20 mouse cellular contexts compared by ENCODE assay signal in the genomic region with DNA sequence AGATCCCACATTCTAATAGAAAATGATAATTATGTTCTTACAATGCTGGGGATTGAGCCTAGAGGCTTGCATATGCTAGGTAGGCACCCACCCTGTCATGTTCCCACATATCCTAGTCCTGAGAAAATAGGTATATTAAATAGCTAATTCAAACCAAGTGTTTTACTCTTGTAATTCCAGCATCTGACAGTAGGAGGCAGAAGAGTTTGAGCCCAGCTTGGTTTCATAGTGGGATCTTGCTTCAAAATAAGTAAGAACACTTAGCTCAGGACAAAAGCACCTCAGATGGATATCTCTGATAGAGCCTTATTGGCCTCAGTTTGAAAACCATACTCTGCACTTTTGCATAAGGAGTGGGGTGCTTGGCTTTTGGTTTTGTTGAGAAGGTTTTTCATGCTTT. TPM values are rescaled to one million over a fixed set of nuclear protein-coding genes. Genes with fewer than 3 reads are reported as not detected.
DNase-seq lines count a peak whose midpoint lies in the region; ATAC-seq and TF ChIP-seq lines count a peak whose summit lies in the region.
"Had no signal": no experiment of that assay in that cellular context is flagged by ENCODE, and none has a peak within 500 bp of the region (broad histone marks: within the 10 kb centered on the region; RNA-seq: fewer than 3 reads in every experiment).

No protein-coding gene starts in this region.

- H3K4me1 ChIP-seq in liver, embryonic 14.5 days (replicated peaks; ENCODE audit: control insufficient read depth in 2 of 2, insufficient read depth in 2 of 2, low read length in 1 of 2), result no peaks in the 10 kb centered on the region
- no peaks in the 10 kb centered on the region for H3K4me1 ChIP-seq in liver, embryonic 11.5 days (replicated peaks; ENCODE audit: control insufficient read depth, insufficient read depth, low read length)
- no peaks in the 10 kb centered on the region for H3K4me1 ChIP-seq in kidney, adult 2 months (ENCODE audit: control insufficient read depth, insufficient read depth, low read length)
- H3K4me1 ChIP-seq: liver, embryonic 15.5 days; midbrain, embryonic 15.5 days; neural tube, embryonic 12.5 days had no signal

- H3K27ac ChIP-seq in liver, embryonic 14.5 days, result no peak overlapping the region
- no peak overlapping the region for H3K27ac ChIP-seq in liver, embryonic 11.5 days (ENCODE audit: low read depth, low read length)
- H3K27ac ChIP-seq in kidney, adult 2 months (ENCODE audit: insufficient read depth, low read depth, low read length), result no peak overlapping the region
- H3K27ac ChIP-seq: forebrain, embryonic 15.5 days; kidney, embryonic 15.5 days; liver, embryonic 15.5 days; midbrain, embryonic 15.5 days; neural tube, embryonic 12.5 days had no signal

- no peak overlapping the region for H3K4me2 ChIP-seq in liver, embryonic 14.5 days (ENCODE audit: low read depth)
- no peak overlapping the region for H3K4me2 ChIP-seq in liver, embryonic 11.5 days
- H3K4me2 ChIP-seq: forebrain, embryonic 15.5 days; kidney, embryonic 15.5 days; liver, embryonic 15.5 days; midbrain, embryonic 15.5 days; neural tube, embryonic 12.5 days had no signal

- no peak overlapping the region for H3K9ac ChIP-seq in liver, embryonic 14.5 days (replicated peaks)
- no peak overlapping the region for H3K9ac ChIP-seq in liver, embryonic 11.5 days (ENCODE audit: low read depth, low read length)
- H3K9ac ChIP-seq: forebrain, embryonic 15.5 days; kidney, embryonic 15.5 days; liver, embryonic 15.5 days; midbrain, embryonic 15.5 days; neural tube, embryonic 12.5 days had no signal

- H3K27me3 ChIP-seq in liver, embryonic 14.5 days (ENCODE audit: control insufficient read depth, insufficient read depth, low read length), result no peaks in the 10 kb centered on the region
- no peaks in the 10 kb centered on the region for H3K27me3 ChIP-seq in liver, embryonic 11.5 days (replicated peaks; ENCODE audit: control insufficient read depth, insufficient read depth, low read length)
- no peaks in the 10 kb centered on the region for H3K27me3 ChIP-seq in kidney, adult 2 months (replicated peaks; ENCODE audit: control insufficient read depth, insufficient read depth, low read length)
- H3K27me3 ChIP-seq: forebrain, embryonic 15.5 days; kidney, embryonic 15.5 days; liver, embryonic 15.5 days; midbrain, embryonic 15.5 days; neural tube, embryonic 12.5 days had no signal

- no peaks in the 10 kb centered on the region for H3K36me3 ChIP-seq in liver, embryonic 14.5 days (replicated peaks; ENCODE audit: control insufficient read depth, insufficient read depth, low read depth)
- H3K36me3 ChIP-seq in liver, embryonic 11.5 days (ENCODE audit: control insufficient read depth, insufficient read depth, low read length), result no peaks in the 10 kb centered on the region
- no peaks in the 10 kb centered on the region for H3K36me3 ChIP-seq in kidney, adult 2 months (ENCODE audit: control insufficient read depth, insufficient read depth, low read length)
- H3K36me3 ChIP-seq: forebrain, embryonic 15.5 days; liver, embryonic 15.5 days; midbrain, embryonic 15.5 days; neural tube, embryonic 12.5 days had no signal

- DNase-seq in liver, embryonic 14.5 days (ENCODE audit: low read depth in 3 of 3, low spot score in 3 of 3), result no peak
- DNase-seq in liver, embryonic 11.5 days (ENCODE audit: low spot score), result no peak
- peak; percentile 19 for DNase-seq in CD4-positive helper T cell, adult 2 months (ENCODE audit: low read depth, low spot score)
- peak; percentile 58 for DNase-seq in ES-CJ7 (ENCODE audit: low read depth, low spot score)
- peak; percentile 60 for DNase-seq in induced T-regulatory cell, adult 2 months (ENCODE audit: low read depth)
- DNase-seq in natural killer cell, adult 2 months (ENCODE audit: low spot score in 2 of 2), result no peak
- DNase-seq in kidney, adult 2 months, result no peak
- DNase-seq: adrenal gland, adult 8-10 months; cerebellum, adult 11 months; cerebellum, postnatal 36 days; right cerebral cortex, postnatal 14 days had no signal

- TF ChIP-seq CTCF in liver, embryonic 14.5 days (IDR thresholded peaks at IDR 0.05; ENCODE audit: low read depth), result peak; percentile 38; the same call in 1 of the 2 replicates
- no peak for TF ChIP-seq CTCF in kidney, adult 2 months (conservative IDR thresholded peaks at IDR 0.05; ENCODE audit: insufficient read depth, insufficient read length, low read depth, low read length)

- H3K9me3 ChIP-seq in liver, embryonic 14.5 days (ENCODE audit: control insufficient read depth, low read length), result no peaks in the 10 kb centered on the region
- H3K9me3 ChIP-seq in liver, embryonic 11.5 days (ENCODE audit: control insufficient read depth, low read length), result no peaks in the 10 kb centered on the region
- H3K9me3 ChIP-seq: forebrain, embryonic 15.5 days; kidney, embryonic 15.5 days; liver, embryonic 15.5 days; midbrain, embryonic 15.5 days; neural tube, embryonic 12.5 days had no signal

- ATAC-seq in liver, embryonic 14.5 days (ENCODE audit: insufficient read depth), result no peak
- no peak for ATAC-seq in liver, embryonic 11.5 days (replicated peaks; ENCODE audit: low FRiP score)
- ATAC-seq in monocyte, adult 5-6 weeks (replicated peaks; ENCODE audit: insufficient number of reproducible peaks, low FRiP score, low TSS enrichment, poor library complexity, severe bottlenecking), result no peak
- ATAC-seq: forebrain, embryonic 15.5 days; midbrain, embryonic 15.5 days had no signal

- TF ChIP-seq EP300 in liver, embryonic 14.5 days (IDR thresholded peaks at IDR 0.05; ENCODE audit: low read depth), result no peak

- no peak overlapping the region for H3K4me3 ChIP-seq in liver, embryonic 14.5 days (ENCODE audit: insufficient read depth in 1 of 2, low read depth in 2 of 2, low read length in 2 of 2)
- no peak overlapping the region for H3K4me3 ChIP-seq in liver, embryonic 11.5 days (ENCODE audit: low read depth, low read length)
- no peak overlapping the region for H3K4me3 ChIP-seq in kidney, adult 2 months (ENCODE audit: insufficient read depth, low read depth, low read length)
- H3K4me3 ChIP-seq: erythroblast, embryonic 14.5 days; forebrain, embryonic 15.5 days; kidney, embryonic 15.5 days; liver, embryonic 15.5 days; midbrain, embryonic 15.5 days; neural tube, embryonic 12.5 days had no signal

- no peak for TF ChIP-seq POLR2A in kidney, adult 2 months (IDR thresholded peaks at IDR 0.05; ENCODE audit: low read depth, low read length)

RNA-seq across cellular contexts. Expression of a gene that starts 15.2 kb away (rescaled TPM):
- 6.6 and 9.3 TPM in 2 replicates for polyA plus RNA-seq in liver, embryonic 14.5 days (2012; rRNA removed)
- 3.8 TPM in 2 replicates for polyA plus RNA-seq in liver, embryonic 14.5 days (2014; fragmentation: Nextera tagmentation; extraction: Ambion mirVana)
- polyA plus RNA-seq in liver, embryonic 11.5 days (2014; fragmentation: Nextera tagmentation; extraction: Ambion mirVana), result 13.2 and 17.7 TPM in 2 replicates
- 20.9 to 44.1 TPM (median 28.5 TPM) in 3 replicates for total RNA-seq in monocyte, adult 5-6 weeks (2017)
- polyA plus RNA-seq in kidney, adult 2 months (2012; rRNA removed), result 12.1 and 15.7 TPM in 2 replicates

RNA-seq across cellular contexts. Expression of a gene that starts 23.5 kb away (rescaled TPM):
- polyA plus RNA-seq in liver, embryonic 14.5 days (2012; rRNA removed), result 6.5 and 7.3 TPM in 2 replicates
- polyA plus RNA-seq in liver, embryonic 14.5 days (2014; fragmentation: Nextera tagmentation; extraction: Ambion mirVana), result 9.9 and 10.7 TPM in 2 replicates
- 34.9 and 36.6 TPM in 2 replicates for polyA plus RNA-seq in liver, embryonic 11.5 days (2014; fragmentation: Nextera tagmentation; extraction: Ambion mirVana)
- total RNA-seq in monocyte, adult 5-6 weeks (2017), result 3.2 TPM in 1 of 3 replicates, not detected in the others
- 54.9 and 55.5 TPM in 2 replicates for polyA plus RNA-seq in kidney, adult 2 months (2012; rRNA removed)
- total RNA-seq: granulocyte monocyte progenitor cell, adult 5-6 weeks had no signal
- polyA plus RNA-seq: erythroblast, embryonic 14.5 days had no signal

RNA-seq across cellular contexts. Expression of a gene that starts 34.7 kb away (rescaled TPM):
- polyA plus RNA-seq in liver, embryonic 14.5 days (2012; rRNA removed), result 0.70 and 0.81 TPM in 2 replicates
- polyA plus RNA-seq in liver, embryonic 14.5 days (2014; fragmentation: Nextera tagmentation; extraction: Ambion mirVana), result 0.36 TPM in 1 of 2 replicates, not detected in the other
- 0.66 and 1.5 TPM in 2 replicates for polyA plus RNA-seq in liver, embryonic 11.5 days (2014; fragmentation: Nextera tagmentation; extraction: Ambion mirVana)
- not detected in 3 replicates for total RNA-seq in monocyte, adult 5-6 weeks (2017)
- polyA plus RNA-seq in kidney, adult 2 months (2012; rRNA removed), result 7.6 and 9.1 TPM in 2 replicates
- polyA plus RNA-seq: embryonic facial prominence, embryonic 11.5 days; erythroblast, embryonic 14.5 days had no signal

RNA-seq across cellular contexts. Expression of a gene that starts 48.4 kb away (rescaled TPM):
- 5.4 and 7.1 TPM in 2 replicates for polyA plus RNA-seq in liver, embryonic 14.5 days (2012; rRNA removed)
- polyA plus RNA-seq in liver, embryonic 14.5 days (2014; fragmentation: Nextera tagmentation; extraction: Ambion mirVana), result 5.4 and 7.6 TPM in 2 replicates
- polyA plus RNA-seq in liver, embryonic 11.5 days (2014; fragmentation: Nextera tagmentation; extraction: Ambion mirVana), result 20.8 and 23.6 TPM in 2 replicates
- total RNA-seq in monocyte, adult 5-6 weeks (2017), result 6.3 to 35.0 TPM (median 6.9 TPM) in 3 replicates
- polyA plus RNA-seq in kidney, adult 2 months (2012; rRNA removed), result 4.7 and 7.7 TPM in 2 replicates

RNA-seq across cellular contexts. Expression of a gene that starts 51.1 kb away (rescaled TPM):
- 2.2 TPM in 2 replicates for polyA plus RNA-seq in liver, embryonic 14.5 days (2012; rRNA removed)
- 5.7 and 6.0 TPM in 2 replicates for polyA plus RNA-seq in liver, embryonic 14.5 days (2014; fragmentation: Nextera tagmentation; extraction: Ambion mirVana)
- 8.0 and 8.6 TPM in 2 replicates for polyA plus RNA-seq in liver, embryonic 11.5 days (2014; fragmentation: Nextera tagmentation; extraction: Ambion mirVana)
- total RNA-seq in monocyte, adult 5-6 weeks (2017), result 4.1 to 10.4 TPM (median 4.7 TPM) in 3 replicates
- polyA plus RNA-seq in kidney, adult 2 months (2012; rRNA removed), result 17.8 and 18.3 TPM in 2 replicates
- polyA plus RNA-seq: erythroblast, embryonic 14.5 days had no signal

Comparison
In these comparisons a context has a peak if more than half of its experiments do, and no peak if none do; other contexts are left out.
1. DNase-seq: peak in CD4-positive helper T cell, adult 2 months (single experiment), ES-CJ7 (single experiment) and induced T-regulatory cell, adult 2 months (single experiment); none in liver, embryonic 14.5 days (0 of 3), liver, embryonic 11.5 days (single experiment), natural killer cell, adult 2 months (0 of 2) and kidney, adult 2 months (single experiment).